Mouse (Mus musculus): ENCODE data around the gene Etv3. TPM values are rescaled to one million over a fixed set of nuclear protein-coding genes. Genes with fewer than 3 reads are reported as not detected.
A peak's percentile ranks its signal among the peaks of the same experiment; 100 is the strongest.
"Not testable (repeated sequence)": the region's sequence is repeated elsewhere in the genome, so short reads cannot be mapped to it uniquely, and the experiment has no call there.

Gene Etv3
- 11.5 and 11.8 TPM in 2 replicates for polyA plus RNA-seq (2015; fragmentation: Nextera tagmentation; extraction: Ambion mirVana)

DNA sequence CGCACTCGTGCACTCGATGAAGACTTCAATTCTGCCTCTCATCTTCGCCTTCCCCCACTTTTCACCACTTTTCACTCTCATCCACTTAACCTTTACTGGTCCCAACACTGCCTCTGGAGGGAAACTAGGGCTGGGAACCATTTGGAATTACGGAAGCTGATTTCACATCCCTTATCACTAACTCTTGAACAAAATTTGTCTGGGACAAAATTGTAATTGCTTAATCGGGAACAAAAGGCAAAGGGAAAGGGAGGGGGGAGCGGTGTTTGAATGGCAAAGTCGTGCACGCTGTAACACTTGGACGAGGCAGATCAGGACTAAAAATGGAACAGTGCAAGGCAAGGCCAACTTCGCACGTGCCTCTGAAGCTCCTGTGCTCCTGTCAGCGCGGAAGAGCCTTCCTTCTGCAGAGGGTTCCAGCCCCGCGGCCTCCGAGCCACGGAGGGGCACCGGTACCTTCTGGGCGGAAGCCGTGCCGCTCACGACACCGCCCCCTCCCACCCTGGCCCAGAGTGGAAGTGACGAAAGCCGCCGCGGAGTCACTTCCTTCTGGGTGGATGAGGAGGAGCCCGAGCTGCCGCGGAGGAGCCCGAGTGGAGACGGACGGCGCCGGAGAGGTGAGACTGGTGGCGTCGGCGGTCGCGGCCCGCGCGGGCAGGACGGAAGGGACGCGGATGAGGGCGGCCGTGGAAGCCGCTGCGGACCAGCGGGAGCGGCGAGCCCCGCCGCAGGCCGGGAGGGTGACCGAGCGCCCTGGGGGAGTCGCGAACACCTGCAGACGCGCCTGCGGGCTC, at the start of gene Etv3:
Gene Etv3, plus strand, starts transcription at position 365 of the 794 bp plus-strand sequence.
- WGBS, result 2% methylated on average over 64 of the region's 64 CpGs
- Histone ChIP-seq H3K4me2 (ENCODE audit: low read depth, low read length) (peak within 1 kb of the TSS; percentile 87), H3K4me3 (ENCODE audit: low read length) (peak within 1 kb of the TSS; percentile 97), H3K9me3 (replicated peaks; ENCODE audit: control insufficient read depth, low read length) (no peaks in the 10 kb centered on the region), H3K9ac (ENCODE audit: low read length) (peak within 1 kb of the TSS; percentile 100), H3K36me3 (ENCODE audit: control insufficient read depth, insufficient read depth) (peaks cover 21% of the 10 kb centered on the region), H3K27me3 (ENCODE audit: control insufficient read depth, insufficient read depth, low read length) (no peaks in the 10 kb centered on the region), H3K27ac (ENCODE audit: low read length) (peak within 1 kb of the TSS; percentile 95), H3K4me1 (ENCODE audit: control insufficient read depth, insufficient read depth, low read length) (peaks cover 32% of the 10 kb centered on the region)
- ATAC-seq (replicated peaks; ENCODE audit: extremely low read depth, insufficient read depth, low FRiP score), result peak; percentile 96

DNA sequence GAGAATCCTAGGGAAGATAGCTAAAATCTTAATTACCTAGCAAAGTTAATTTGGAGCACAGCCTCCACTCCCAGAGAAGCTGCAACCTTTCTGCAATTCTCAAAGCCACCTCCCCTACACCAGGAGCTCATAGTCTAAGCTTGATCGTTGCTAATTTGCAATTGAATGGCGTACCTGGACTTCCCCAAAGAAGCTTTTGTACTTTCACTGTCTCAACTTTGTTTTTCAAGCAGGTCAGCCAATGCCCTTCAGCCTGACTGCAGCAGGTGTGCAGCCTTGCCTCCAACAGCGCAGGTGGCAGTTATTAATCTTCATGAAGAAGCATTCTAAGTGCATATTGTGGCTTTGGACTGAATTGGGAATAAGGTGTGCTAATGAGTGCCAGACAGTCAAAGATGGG, 47.3 kb upstream of the Etv3 start:
- H3K27ac ChIP-seq (ENCODE audit: low read length); H3K27me3 ChIP-seq (ENCODE audit: control insufficient read depth, insufficient read depth, low read length); H3K4me3 ChIP-seq (ENCODE audit: low read length); H3K4me1 ChIP-seq (ENCODE audit: control insufficient read depth, insufficient read depth, low read length); H3K36me3 ChIP-seq (ENCODE audit: control insufficient read depth, insufficient read depth); H3K4me2 ChIP-seq (ENCODE audit: low read depth, low read length); H3K9me3 ChIP-seq (replicated peaks; ENCODE audit: control insufficient read depth, low read length); ATAC-seq (replicated peaks; ENCODE audit: extremely low read depth, insufficient read depth, low FRiP score); H3K9ac ChIP-seq (ENCODE audit: low read length): not testable (repeated sequence)
- WGBS, result 72% methylated on average over 3 of the region's 3 CpGs

DNA sequence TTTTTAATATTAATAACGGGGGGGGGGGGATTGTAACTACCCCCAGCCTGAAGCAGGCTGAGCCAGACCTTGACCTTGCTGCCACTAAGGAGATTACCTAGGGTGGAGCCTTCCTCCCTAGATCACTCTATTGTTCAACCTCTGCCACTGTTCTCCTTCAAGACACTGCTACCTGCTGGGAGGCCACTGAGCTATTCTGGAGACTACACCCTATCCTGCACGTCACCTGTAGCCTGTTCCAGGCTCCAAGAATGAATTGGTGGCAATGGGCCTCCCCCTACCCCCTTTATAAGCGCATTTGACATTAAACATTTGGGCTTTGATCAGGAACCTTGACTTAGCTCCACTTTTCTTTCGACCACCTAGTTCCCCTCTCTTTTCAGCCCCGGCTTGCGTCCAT, 46.6 kb upstream of the Etv3 start:
- H3K36me3 ChIP-seq (ENCODE audit: control insufficient read depth, insufficient read depth); H3K9ac ChIP-seq (ENCODE audit: low read length): not testable (repeated sequence)
- 79% methylated on average over 6 of the region's 6 CpGs for WGBS

DNA sequence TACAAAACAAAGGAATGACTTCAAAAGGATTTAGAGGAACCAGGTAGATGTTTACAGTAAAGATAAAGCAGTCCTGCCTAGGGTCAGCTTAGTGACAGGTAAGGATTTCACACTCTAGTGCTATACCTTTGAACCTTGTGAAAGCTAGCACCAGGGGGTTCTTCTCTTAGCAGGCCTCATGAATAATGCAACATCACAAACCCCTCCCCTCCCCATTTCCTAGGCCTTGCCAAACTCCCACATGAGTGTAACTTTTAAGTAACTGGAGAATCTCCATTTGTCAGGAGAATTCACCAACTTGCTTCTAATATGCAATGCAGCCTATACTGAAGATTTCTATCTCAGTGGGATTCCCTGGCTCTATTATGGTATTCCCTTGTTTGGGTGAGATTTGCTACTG, 46.0 kb upstream of the Etv3 start:
- not testable (repeated sequence) for H3K4me2 ChIP-seq (ENCODE audit: low read depth, low read length); H3K9me3 ChIP-seq (replicated peaks; ENCODE audit: control insufficient read depth, low read length); H3K36me3 ChIP-seq (ENCODE audit: control insufficient read depth, insufficient read depth); H3K27me3 ChIP-seq (ENCODE audit: control insufficient read depth, insufficient read depth, low read length); H3K9ac ChIP-seq (ENCODE audit: low read length); H3K27ac ChIP-seq (ENCODE audit: low read length); H3K4me1 ChIP-seq (ENCODE audit: control insufficient read depth, insufficient read depth, low read length); H3K4me3 ChIP-seq (ENCODE audit: low read length); ATAC-seq (replicated peaks; ENCODE audit: extremely low read depth, insufficient read depth, low FRiP score)

More for the DNA sequence above, 46.6 kb upstream of the Etv3 start:
- H3K27ac ChIP-seq (ENCODE audit: low read length); H3K9me3 ChIP-seq (replicated peaks; ENCODE audit: control insufficient read depth, low read length); ATAC-seq (replicated peaks; ENCODE audit: extremely low read depth, insufficient read depth, low FRiP score); H3K4me3 ChIP-seq (ENCODE audit: low read length); H3K27me3 ChIP-seq (ENCODE audit: control insufficient read depth, insufficient read depth, low read length); H3K4me2 ChIP-seq (ENCODE audit: low read depth, low read length); H3K4me1 ChIP-seq (ENCODE audit: control insufficient read depth, insufficient read depth, low read length): not testable (repeated sequence)

DNA sequence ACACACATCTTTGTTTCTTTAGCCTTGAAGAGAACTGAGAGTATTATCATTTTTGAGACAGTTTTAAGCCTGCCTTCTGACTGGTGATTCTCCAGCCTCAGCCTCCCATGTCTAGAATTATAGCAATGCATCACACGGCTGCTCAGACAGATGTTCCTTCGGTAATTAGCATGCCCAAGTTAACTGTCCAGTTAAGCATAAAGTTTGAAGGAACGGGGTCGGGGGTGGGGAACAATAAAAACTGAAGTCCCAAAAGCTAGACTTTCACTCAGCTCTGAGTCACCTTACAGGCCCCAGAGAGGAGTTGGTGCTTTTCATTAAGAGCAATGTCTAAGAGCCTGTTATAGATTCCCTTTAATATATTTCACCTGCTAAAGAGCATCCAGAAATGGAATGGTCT, 37.8 kb upstream of the Etv3 start:
- Histone ChIP-seq H3K9ac (ENCODE audit: low read length) (no peak overlapping the region), H3K9me3 (replicated peaks; ENCODE audit: control insufficient read depth, low read length) (no peaks in the 10 kb centered on the region), H3K27ac (ENCODE audit: low read length) (no peak overlapping the region), H3K4me3 (ENCODE audit: low read length) (no peak overlapping the region), H3K4me1 (ENCODE audit: control insufficient read depth, insufficient read depth, low read length) (no peaks in the 10 kb centered on the region), H3K36me3 (ENCODE audit: control insufficient read depth, insufficient read depth) (no peaks in the 10 kb centered on the region), H3K27me3 (ENCODE audit: control insufficient read depth, insufficient read depth, low read length) (no peaks in the 10 kb centered on the region), H3K4me2 (ENCODE audit: low read depth, low read length) (no peak overlapping the region)
- WGBS, result 93% methylated on average over 4 of the region's 4 CpGs
- no peak for ATAC-seq (replicated peaks; ENCODE audit: extremely low read depth, insufficient read depth, low FRiP score)

DNA sequence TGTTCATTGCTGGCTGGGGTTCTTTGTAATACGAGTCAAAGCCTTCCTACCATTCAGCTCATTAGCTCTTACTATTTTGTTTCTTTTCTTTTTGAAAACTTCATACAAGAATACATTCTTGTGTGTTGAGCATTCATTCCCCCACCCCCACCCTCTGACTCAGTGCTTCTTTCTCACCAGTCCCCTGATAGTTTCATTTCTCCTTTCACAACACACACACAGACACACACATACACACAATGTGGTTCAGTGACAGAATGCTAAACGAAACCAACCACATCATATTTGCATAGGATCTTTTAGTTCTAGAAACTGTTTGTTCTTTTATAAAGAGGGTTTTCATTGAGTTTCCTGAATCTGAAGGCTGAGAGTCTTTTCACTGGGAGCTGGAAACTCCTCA, 37.3 kb upstream of the Etv3 start:
- no peak overlapping the region for H3K27ac ChIP-seq (ENCODE audit: low read length)
- H3K4me3 ChIP-seq (ENCODE audit: low read length), result no peak overlapping the region
- H3K9me3 ChIP-seq (replicated peaks; ENCODE audit: control insufficient read depth, low read length), result no peaks in the 10 kb centered on the region
- H3K4me2 ChIP-seq (ENCODE audit: low read depth, low read length), result no peak overlapping the region
- 65% methylated on average over 2 of the region's 2 CpGs for WGBS
- H3K36me3 ChIP-seq (ENCODE audit: control insufficient read depth, insufficient read depth), result no peaks in the 10 kb centered on the region
- no peaks in the 10 kb centered on the region for H3K27me3 ChIP-seq (ENCODE audit: control insufficient read depth, insufficient read depth, low read length)
- H3K4me1 ChIP-seq (ENCODE audit: control insufficient read depth, insufficient read depth, low read length), result no peaks in the 10 kb centered on the region
- ATAC-seq (replicated peaks; ENCODE audit: extremely low read depth, insufficient read depth, low FRiP score), result no peak
- no peak overlapping the region for H3K9ac ChIP-seq (ENCODE audit: low read length)

DNA sequence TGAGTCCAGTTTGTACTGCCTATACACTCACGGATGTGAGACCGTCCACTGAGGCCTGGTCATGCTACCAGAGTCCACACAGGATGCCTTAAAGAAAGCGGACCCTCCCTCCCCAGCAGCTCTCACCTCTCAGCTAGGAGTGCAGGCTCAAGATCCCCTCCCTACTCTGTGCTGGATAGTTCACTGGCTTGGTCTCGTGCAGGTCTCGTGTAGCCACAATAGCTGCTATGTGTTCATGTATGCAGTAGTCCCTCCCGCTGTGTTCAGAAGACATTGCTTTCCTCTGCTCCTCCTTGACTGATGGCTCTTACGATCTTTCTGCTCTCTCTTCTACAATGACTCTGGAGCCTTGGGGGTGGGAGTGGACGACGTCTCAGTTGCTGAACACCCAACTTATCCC, 26.9 kb upstream of the Etv3 start:
- no peaks in the 10 kb centered on the region for H3K36me3 ChIP-seq (ENCODE audit: control insufficient read depth, insufficient read depth)
- WGBS, result 84% methylated on average over 9 of the region's 9 CpGs

DNA sequence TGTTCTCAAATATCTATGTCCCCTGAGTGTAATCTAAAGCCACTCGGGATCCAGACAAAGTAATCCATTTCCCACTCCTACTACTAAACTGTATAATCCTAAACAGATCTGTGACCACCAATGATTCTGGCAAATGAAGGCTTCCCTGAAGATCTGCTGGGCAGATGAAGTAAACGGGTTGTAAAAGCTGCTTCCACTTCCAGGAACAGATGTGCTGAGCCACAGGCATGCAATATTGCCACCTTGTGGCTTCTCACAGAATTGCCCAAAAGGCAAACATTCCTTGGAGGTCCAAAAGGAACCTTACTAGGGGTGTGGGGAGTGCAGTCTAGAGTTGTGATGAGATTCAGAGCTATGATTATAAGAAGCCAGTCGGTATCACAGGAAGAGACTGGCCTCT, 26.1 kb upstream of the Etv3 start:
- H3K9me3 ChIP-seq (replicated peaks; ENCODE audit: control insufficient read depth, low read length), result no peaks in the 10 kb centered on the region
- 9% methylated on average over 3 of the region's 3 CpGs for WGBS
- no peaks in the 10 kb centered on the region for H3K36me3 ChIP-seq (ENCODE audit: control insufficient read depth, insufficient read depth)
- no peak overlapping the region for H3K4me2 ChIP-seq (ENCODE audit: low read depth, low read length)
- no peaks in the 10 kb centered on the region for H3K4me1 ChIP-seq (ENCODE audit: control insufficient read depth, insufficient read depth, low read length)
- no peak overlapping the region for H3K4me3 ChIP-seq (ENCODE audit: low read length)
- no peak overlapping the region for H3K9ac ChIP-seq (ENCODE audit: low read length)
- no peak for ATAC-seq (replicated peaks; ENCODE audit: extremely low read depth, insufficient read depth, low FRiP score)
- H3K27ac ChIP-seq (ENCODE audit: low read length), result no peak overlapping the region
- 0 out of 2 replicates have a peak, but pooled peaks cover 3% of the 10 kb centered on the region for H3K27me3 ChIP-seq (ENCODE audit: control insufficient read depth, insufficient read depth, low read length)

More for the DNA sequence above, 26.9 kb upstream of the Etv3 start:
- Histone ChIP-seq H3K4me1 (ENCODE audit: control insufficient read depth, insufficient read depth, low read length) (no peaks in the 10 kb centered on the region), H3K9me3 (replicated peaks; ENCODE audit: control insufficient read depth, low read length) (no peaks in the 10 kb centered on the region), H3K4me2 (ENCODE audit: low read depth, low read length) (no peak overlapping the region), H3K27me3 (ENCODE audit: control insufficient read depth, insufficient read depth, low read length) (0 out of 2 replicates have a peak, but pooled peaks cover 3% of the 10 kb centered on the region), H3K4me3 (ENCODE audit: low read length) (no peak overlapping the region), H3K27ac (ENCODE audit: low read length) (no peak overlapping the region), H3K9ac (ENCODE audit: low read length) (no peak overlapping the region)
- ATAC-seq (replicated peaks; ENCODE audit: extremely low read depth, insufficient read depth, low FRiP score), result no peak

DNA sequence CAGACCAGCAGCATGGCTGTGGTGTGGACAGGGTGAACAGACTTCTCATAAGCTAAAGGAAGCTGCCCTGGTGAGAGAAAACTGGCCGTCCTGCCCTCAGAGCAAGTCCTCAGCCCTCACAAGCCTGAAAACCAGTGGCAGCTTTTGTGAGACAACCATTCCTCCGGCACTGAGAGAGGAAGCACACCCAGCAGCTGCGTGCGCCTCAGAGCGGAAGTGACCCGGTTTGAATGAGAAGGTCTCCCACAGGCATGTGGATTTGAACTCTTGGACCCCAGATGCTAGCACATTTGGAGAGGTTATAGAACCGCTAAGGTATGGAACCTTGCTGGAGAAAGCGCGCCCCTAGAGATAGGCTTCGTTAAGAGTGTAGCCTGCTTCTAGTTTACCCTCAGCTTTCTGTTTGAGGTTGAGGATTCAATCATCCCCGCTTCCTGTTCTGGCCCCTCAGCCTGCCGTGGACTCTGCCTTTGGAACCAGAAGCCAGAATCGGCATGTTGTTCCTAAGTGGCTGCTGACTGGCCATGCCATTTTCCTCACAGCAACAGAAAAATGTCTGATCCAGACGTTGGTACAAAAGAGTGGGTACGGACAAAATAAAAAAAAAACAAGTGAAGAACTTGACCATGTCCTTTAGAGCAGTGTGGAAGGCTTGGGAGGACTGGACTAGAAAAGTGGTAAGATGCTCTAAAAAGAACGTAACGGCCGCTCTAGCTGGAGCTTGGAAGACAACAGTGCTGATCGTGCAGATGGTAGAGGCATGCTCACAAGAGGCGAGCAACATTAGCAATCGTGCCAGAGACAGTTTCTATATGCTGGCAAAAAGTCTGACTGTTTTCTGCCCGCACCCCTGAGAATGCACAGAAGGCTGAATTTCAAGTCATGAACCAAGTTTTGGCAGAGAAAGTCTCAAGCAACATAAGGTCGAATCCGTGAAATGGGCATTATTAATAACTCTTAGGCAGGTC, 24.8 kb upstream of the Etv3 start:
- no peak overlapping the region for H3K9ac ChIP-seq (ENCODE audit: low read length)
- 66% methylated on average over 24 of the region's 24 CpGs for WGBS
- H3K4me1 ChIP-seq (ENCODE audit: control insufficient read depth, insufficient read depth, low read length), result no peaks in the 10 kb centered on the region

More for the DNA sequence above, 24.8 kb upstream of the Etv3 start:
- no peak overlapping the region for H3K27ac ChIP-seq (ENCODE audit: low read length)
- no peak for ATAC-seq (replicated peaks; ENCODE audit: extremely low read depth, insufficient read depth, low FRiP score)
- H3K4me2 ChIP-seq (ENCODE audit: low read depth, low read length), result no peak overlapping the region
- no peaks in the 10 kb centered on the region for H3K36me3 ChIP-seq (ENCODE audit: control insufficient read depth, insufficient read depth)
- 0 out of 2 replicates have a peak, but pooled peaks cover 3% of the 10 kb centered on the region for H3K27me3 ChIP-seq (ENCODE audit: control insufficient read depth, insufficient read depth, low read length)
- no peaks in the 10 kb centered on the region for H3K9me3 ChIP-seq (replicated peaks; ENCODE audit: control insufficient read depth, low read length)
- no peak overlapping the region for H3K4me3 ChIP-seq (ENCODE audit: low read length)
